Mouse (Mus musculus) heart, embryonic 12.5 days (tissue): ENCODE measurements around the gene Cebpa. TPM values are rescaled to one million over a fixed set of nuclear protein-coding genes. Genes with fewer than 3 reads are reported as not detected.

Experiments used
- ATAC-seq: fragments of 200-750 bp; cut with Nextera tagmentation; 2 replicates; pipeline ENCODE4 v1.8.0; 2017; ENCODE audit warnings: moderate TSS enrichment, moderate library complexity; ENCODE audit not compliant: insufficient number of reproducible peaks, low FRiP score
- H3K27ac ChIP-seq: fragments of 300-500 bp; sonication (generic); 2 replicates; pipeline ENCODE4 v1.5.1; 2016; ENCODE audit warnings: mild to moderate bottlenecking, moderate library complexity; ENCODE audit not compliant: poor library complexity, severe bottlenecking
- H3K27me3 ChIP-seq: fragments of 300-500 bp; sonication (generic); replicated peaks from 2 replicates; pipeline ENCODE4 v1.6.1; 2016; ENCODE audit warnings: mild to moderate bottlenecking, moderate library complexity
- H3K36me3 ChIP-seq: fragments of 300-500 bp; sonication (generic); 2 replicates; pipeline ENCODE4 v1.6.1; 2016; ENCODE audit warnings: mild to moderate bottlenecking, moderate library complexity
- H3K4me1 ChIP-seq: fragments of 300-500 bp; sonication (generic); replicated peaks from 2 replicates; pipeline ENCODE4 v1.6.1; 2016; ENCODE audit warnings: mild to moderate bottlenecking
- H3K4me2 ChIP-seq: fragments of 300-500 bp; sonication (generic); 2 replicates; pipeline ENCODE4 v1.6.1; 2016; ENCODE audit warnings: mild to moderate bottlenecking, moderate library complexity
- H3K4me3 ChIP-seq: fragments of 300-500 bp; sonication (generic); 2 replicates; pipeline ENCODE4 v1.5.1; 2016; ENCODE audit warnings: mild to moderate bottlenecking
- H3K9ac ChIP-seq: fragments of 300-500 bp; sonication (generic); 2 replicates; pipeline ENCODE4 v1.6.1; 2016; ENCODE audit warnings: mild to moderate bottlenecking, moderate library complexity
- H3K9me3 ChIP-seq: fragments of 300-500 bp; sonication (generic); replicated peaks from 2 replicates; pipeline ENCODE4 v1.6.1; 2016; ENCODE audit warnings: mild to moderate bottlenecking, moderate library complexity
- WGBS: fragments of 180-500 bp; shearing (Covaris S2); methylation state at CpG from one replicate; pipeline ENCODE4 v1.1.7; 2016; 5-methylcytosine and 5-hydroxymethylcytosine counted together
- polyA plus RNA-seq: library from polyadenylated mRNA; unstranded; fragments of >200 nt; fragmentation: Nextera tagmentation; extraction: Ambion mirVana; gene quantifications from 2 replicates; pipeline ENCODE4 v1.2.1, GENCODE M21; 2016

Cebpa gene
- polyA plus RNA-seq, 1 experiment from 2014 or later = 0.92 TPM

GRCm38 (mm10) chr7:35146269-35146668, 27.2 kb downstream of the Cebpa start:
- Histone ChIP-seq H3K27ac (no peak overlapping the region), H3K36me3 (no peaks in the 10 kb centered on the region), H3K4me1 (peaks cover 9% of the 10 kb centered on the region), H3K27me3 (no peaks in the 10 kb centered on the region; the same call in 1 of the 2 replicates), H3K9ac (no peak overlapping the region), H3K4me3 (no peak overlapping the region), H3K4me2 (no peak overlapping the region), H3K9me3 (no peaks in the 10 kb centered on the region)
- no peak for ATAC-seq
- 78% methylated on average over 10 of the region's 10 CpGs for WGBS

DNA sequence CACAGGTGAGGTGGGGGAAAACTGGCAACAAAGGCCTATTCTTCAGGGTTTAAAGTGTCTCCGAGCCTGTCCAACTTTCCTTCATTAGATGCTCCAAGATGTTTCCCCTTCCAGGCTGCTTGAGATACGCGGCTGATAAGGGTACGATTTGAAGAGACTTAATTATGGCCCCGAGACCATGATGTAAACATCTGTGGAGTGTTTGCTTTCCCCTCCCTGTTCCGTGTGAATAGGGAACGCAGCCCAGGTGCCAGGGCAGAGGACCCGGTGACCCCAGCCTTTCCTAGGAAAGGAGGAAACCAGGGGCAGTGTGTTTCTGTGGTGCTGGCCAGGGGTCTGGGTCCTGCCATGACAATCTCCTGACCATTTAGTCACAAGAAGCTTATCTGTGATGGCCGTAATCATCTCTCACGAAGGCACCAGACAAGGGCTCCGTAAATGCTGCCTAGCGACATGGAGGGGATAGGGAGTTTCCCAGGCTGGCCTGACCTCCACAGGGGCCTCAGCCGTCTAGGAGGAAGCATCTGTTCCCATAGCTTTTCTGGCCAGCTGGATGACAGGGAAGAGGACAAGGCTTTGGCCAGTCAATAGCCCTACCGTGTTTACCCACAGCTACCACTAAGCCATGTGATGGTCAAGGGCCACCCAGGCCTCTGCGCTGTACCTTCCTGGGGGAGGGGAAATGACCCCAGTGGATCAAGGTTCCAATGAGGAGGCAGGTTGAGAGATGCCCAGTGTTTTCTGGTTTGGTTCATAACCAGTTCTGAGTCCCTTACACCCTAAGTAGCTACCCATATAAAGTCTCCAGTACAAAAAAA, 30.7 kb downstream of the Cebpa start:
- H3K4me3 ChIP-seq = no peak overlapping the region
- H3K4me1 ChIP-seq = 0 out of 2 replicates have a peak, but pooled peaks cover 3% of the 10 kb centered on the region
- ATAC-seq = no peak
- H3K36me3 ChIP-seq = no peaks in the 10 kb centered on the region
- no peak overlapping the region for H3K9ac ChIP-seq
- peaks cover 3% of the 10 kb centered on the region; the same call in 1 of the 2 replicates for H3K27me3 ChIP-seq
- no peak overlapping the region for H3K4me2 ChIP-seq
- WGBS = 42% methylated on average over 15 of the region's 15 CpGs
- H3K9me3 ChIP-seq = no peaks in the 10 kb centered on the region
- H3K27ac ChIP-seq = no peak overlapping the region

DNA sequence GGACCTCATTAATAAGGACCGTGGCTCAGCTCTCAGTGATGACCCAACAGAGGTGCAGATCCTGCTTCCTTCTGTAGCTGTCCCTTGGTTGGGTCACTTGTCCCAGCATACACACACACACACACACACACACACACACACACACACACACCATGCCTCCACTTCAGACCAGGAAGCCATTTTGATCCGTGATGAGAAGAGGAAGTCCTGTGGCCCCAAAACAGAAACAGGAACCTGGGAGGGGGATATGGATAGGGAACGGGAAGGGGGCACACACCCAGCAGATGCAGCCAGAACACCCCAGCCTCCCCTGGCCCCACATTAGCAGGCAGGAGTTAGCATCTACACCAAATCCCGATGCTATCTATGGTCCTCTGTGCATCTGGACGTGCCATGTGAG, 31.8 kb downstream of the Cebpa start:
- no peaks in the 10 kb centered on the region for H3K36me3 ChIP-seq
- ATAC-seq = no peak
- 0 out of 2 replicates have a peak, but pooled peaks cover 3% of the 10 kb centered on the region for H3K4me1 ChIP-seq
- H3K9me3 ChIP-seq = no peaks in the 10 kb centered on the region
- no peak overlapping the region for H3K4me3 ChIP-seq
- H3K27ac ChIP-seq = no peak overlapping the region
- peaks cover 9% of the 10 kb centered on the region for H3K27me3 ChIP-seq
- no peak overlapping the region for H3K9ac ChIP-seq
- H3K4me2 ChIP-seq = no peak overlapping the region
- WGBS = 69% methylated on average over 5 of the region's 5 CpGs

GRCm38 (mm10) chr7:35154449-35154848, 35.4 kb downstream of the Cebpa start:
- H3K4me1 ChIP-seq = 0 out of 2 replicates have a peak, but pooled peaks cover 3% of the 10 kb centered on the region
- no peak overlapping the region for H3K9ac ChIP-seq
- no peak overlapping the region for H3K4me2 ChIP-seq
- 52% methylated on average over 12 of the region's 12 CpGs for WGBS
- H3K9me3 ChIP-seq = no peaks in the 10 kb centered on the region
- no peak overlapping the region for H3K27ac ChIP-seq
- H3K4me3 ChIP-seq = no peak overlapping the region
- peaks cover 14% of the 10 kb centered on the region for H3K27me3 ChIP-seq
- H3K36me3 ChIP-seq = no peaks in the 10 kb centered on the region
- ATAC-seq = no peak

DNA sequence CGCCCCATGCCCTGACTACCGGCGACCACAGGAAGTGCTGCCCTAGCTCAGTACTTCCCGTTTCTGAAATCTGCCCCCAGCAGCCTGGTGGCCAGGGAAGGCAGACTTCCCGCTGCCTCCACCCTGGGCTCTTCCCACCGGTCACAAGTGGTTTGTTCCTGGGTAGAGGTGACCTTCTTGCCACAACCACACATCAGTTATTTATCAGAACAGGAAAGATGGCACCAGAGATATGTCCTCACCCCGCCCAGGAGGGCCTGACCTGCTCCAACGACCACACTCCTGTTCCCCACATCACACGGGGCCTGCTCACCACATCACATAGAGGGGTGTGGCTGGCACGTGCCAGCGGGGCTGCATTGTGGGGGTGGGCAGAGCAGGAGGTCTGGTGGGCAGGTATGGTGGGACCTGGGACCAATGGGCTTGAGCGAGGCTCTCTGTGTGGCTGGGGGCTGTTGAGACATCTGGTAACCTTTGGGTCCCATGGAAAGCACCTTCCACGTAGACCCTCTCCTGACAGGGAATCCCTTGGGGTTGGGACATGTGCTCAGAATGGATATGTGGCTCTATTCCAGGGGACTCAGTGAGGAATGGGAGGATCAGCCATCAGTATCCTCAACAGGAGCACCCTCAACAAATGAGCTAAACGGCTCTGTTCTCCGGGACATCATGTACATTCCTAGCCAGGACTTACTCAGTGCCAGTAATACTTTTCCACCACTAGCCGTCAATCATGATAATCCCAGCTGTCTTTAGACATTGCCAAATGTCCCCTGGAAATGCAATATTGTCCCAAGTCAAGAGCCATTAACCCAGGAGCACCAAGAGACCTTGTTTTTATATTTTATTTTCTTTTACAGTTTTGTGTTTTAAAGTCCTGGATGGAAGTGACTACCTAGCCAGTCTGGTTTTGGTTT, 37.7 kb downstream of the Cebpa start:
- no peaks in the 10 kb centered on the region for H3K9me3 ChIP-seq
- 65% methylated on average over 16 of the region's 16 CpGs for WGBS
- ATAC-seq = no peak
- H3K4me3 ChIP-seq = no peak overlapping the region
- no peak overlapping the region for H3K27ac ChIP-seq
- no peaks in the 10 kb centered on the region for H3K4me1 ChIP-seq
- no peak overlapping the region for H3K9ac ChIP-seq
- no peak overlapping the region for H3K4me2 ChIP-seq
- H3K36me3 ChIP-seq = no peaks in the 10 kb centered on the region
- peaks cover 14% of the 10 kb centered on the region for H3K27me3 ChIP-seq

- peaks cover 10% of the 10 kb centered on the region for H3K27me3 ChIP-seq
- H3K9ac ChIP-seq = no peak overlapping the region
- no peaks in the 10 kb centered on the region for H3K9me3 ChIP-seq
- ATAC-seq = no peak
- no peak overlapping the region for H3K4me3 ChIP-seq
- no peak overlapping the region for H3K4me2 ChIP-seq
- no peaks in the 10 kb centered on the region for H3K4me1 ChIP-seq
- H3K36me3 ChIP-seq = no peaks in the 10 kb centered on the region
- no peak overlapping the region for H3K27ac ChIP-seq
- WGBS = 63% methylated on average over 3 of the region's 3 CpGs
Observed at GRCm38 (mm10) chr7:35157512-35157911, 38.4 kb downstream of the Cebpa start.

GRCm38 (mm10) chr7:35162443-35162842, 43.4 kb downstream of the Cebpa start:
- H3K4me2 ChIP-seq = no peak overlapping the region
- H3K27ac ChIP-seq = no peak overlapping the region
- WGBS = 80% methylated on average over 6 of the region's 6 CpGs
- no peaks in the 10 kb centered on the region for H3K36me3 ChIP-seq
- H3K4me1 ChIP-seq = no peaks in the 10 kb centered on the region
- no peak for ATAC-seq
- H3K4me3 ChIP-seq = no peak overlapping the region
- no peak overlapping the region for H3K9ac ChIP-seq
- 0 out of 2 replicates have a peak, but pooled peaks cover 21% of the 10 kb centered on the region for H3K27me3 ChIP-seq
- no peaks in the 10 kb centered on the region for H3K9me3 ChIP-seq

DNA sequence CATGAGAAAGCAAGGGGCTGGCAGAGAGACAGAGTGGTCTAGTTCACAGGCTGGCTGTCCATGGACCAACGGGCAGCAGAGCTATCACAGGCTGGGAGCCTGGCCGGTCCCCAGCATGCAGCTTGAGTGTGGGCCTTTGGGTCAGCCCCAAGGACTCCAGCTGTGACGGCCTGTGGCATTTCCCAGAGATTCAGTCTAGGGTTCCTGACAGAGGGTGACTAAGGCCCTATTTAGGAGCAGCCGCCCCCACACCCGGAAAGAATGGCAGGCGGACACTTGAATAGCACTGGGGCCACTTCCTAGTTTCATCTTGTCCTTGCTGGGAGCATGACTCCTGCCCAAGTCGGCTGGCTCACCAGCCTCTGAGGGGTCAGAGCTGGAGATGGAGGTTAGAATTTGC, 44.5 kb downstream of the Cebpa start:
- no peak overlapping the region for H3K4me3 ChIP-seq
- no peak overlapping the region for H3K27ac ChIP-seq
- H3K9ac ChIP-seq = no peak overlapping the region
- peaks cover 29% of the 10 kb centered on the region; the same call in 1 of the 2 replicates for H3K27me3 ChIP-seq
- 63% methylated on average over 7 of the region's 7 CpGs for WGBS
- H3K9me3 ChIP-seq = no peaks in the 10 kb centered on the region
- no peak overlapping the region for H3K4me2 ChIP-seq
- no peaks in the 10 kb centered on the region for H3K36me3 ChIP-seq
- ATAC-seq = no peak
- no peaks in the 10 kb centered on the region for H3K4me1 ChIP-seq

- no peak overlapping the region for H3K27ac ChIP-seq
- 77% methylated on average over 6 of the region's 6 CpGs for WGBS
- no peak overlapping the region for H3K4me2 ChIP-seq
- H3K4me1 ChIP-seq = no peaks in the 10 kb centered on the region
- peaks cover 29% of the 10 kb centered on the region; the same call in 1 of the 2 replicates for H3K27me3 ChIP-seq
- no peaks in the 10 kb centered on the region for H3K9me3 ChIP-seq
- no peaks in the 10 kb centered on the region for H3K36me3 ChIP-seq
- H3K9ac ChIP-seq = no peak overlapping the region
- ATAC-seq = no peak
- no peak overlapping the region for H3K4me3 ChIP-seq
Observed at GRCm38 (mm10) chr7:35164131-35164530, 45.0 kb downstream of the Cebpa start.

DNA sequence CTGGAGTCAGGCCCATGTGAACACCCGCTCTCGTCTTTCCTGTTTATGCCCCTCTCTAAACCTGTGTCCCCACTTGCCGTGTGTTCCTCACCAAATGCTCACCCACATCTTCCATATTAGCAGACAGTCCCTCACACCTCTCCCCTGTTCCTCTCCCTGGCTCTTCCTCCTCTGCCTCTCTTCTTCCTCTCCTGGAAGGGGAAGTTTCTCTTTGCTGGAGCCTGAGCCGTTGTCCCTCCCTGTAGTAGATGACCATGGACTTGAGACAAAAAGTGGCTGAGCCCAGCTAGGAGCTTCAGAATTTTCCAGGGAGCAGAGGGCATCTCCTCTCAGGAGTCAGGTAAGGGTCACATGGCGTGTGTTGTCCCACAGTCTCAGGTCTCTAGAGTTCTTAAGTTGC, 47.9 kb downstream of the Cebpa start:
- H3K4me3 ChIP-seq = no peak overlapping the region
- no peaks in the 10 kb centered on the region; the same call in 1 of the 2 replicates for H3K4me1 ChIP-seq
- H3K9me3 ChIP-seq = no peaks in the 10 kb centered on the region
- H3K36me3 ChIP-seq = no peaks in the 10 kb centered on the region
- no peak overlapping the region for H3K9ac ChIP-seq
- H3K27ac ChIP-seq = no peak overlapping the region
- 77% methylated on average over 5 of the region's 5 CpGs for WGBS
- no peak for ATAC-seq
- no peak overlapping the region for H3K4me2 ChIP-seq
- H3K27me3 ChIP-seq = peaks cover 50% of the 10 kb centered on the region

- H3K9ac ChIP-seq = no peak overlapping the region
- H3K4me1 ChIP-seq = peaks cover 4% of the 10 kb centered on the region
- no peak overlapping the region for H3K4me2 ChIP-seq
- H3K9me3 ChIP-seq = no peaks in the 10 kb centered on the region
- H3K36me3 ChIP-seq = no peaks in the 10 kb centered on the region
- no peak overlapping the region for H3K27ac ChIP-seq
- H3K4me3 ChIP-seq = no peak overlapping the region
- 69% methylated on average over 2 of the region's 2 CpGs for WGBS
- H3K27me3 ChIP-seq = peaks cover 57% of the 10 kb centered on the region
- no peak for ATAC-seq
Observed at GRCm38 (mm10) chr7:35167925-35168324, 48.8 kb downstream of the Cebpa start.
